Mouse (Mus musculus) olfactory bulb, adult 2 months (tissue): Measurements from ENCODE around the gene Rnf103.

Source experiments
- CTCF ChIP-seq: fragments of 200-500 bp; IDR thresholded peaks from 2 replicates; pipeline ENCODE4 v1.5.1; 2012; ENCODE audit warnings: low read depth, mild to moderate bottlenecking, low read length, moderate library complexity; ENCODE audit not compliant: insufficient read depth
- POLR2A ChIP-seq: fragments of 200-500 bp; IDR thresholded peaks from 2 replicates; pipeline ENCODE4 v1.6.1; 2012; ENCODE audit warnings: mild to moderate bottlenecking, low read depth, low read length, moderate library complexity; ENCODE audit not compliant: insufficient read depth

DNA sequence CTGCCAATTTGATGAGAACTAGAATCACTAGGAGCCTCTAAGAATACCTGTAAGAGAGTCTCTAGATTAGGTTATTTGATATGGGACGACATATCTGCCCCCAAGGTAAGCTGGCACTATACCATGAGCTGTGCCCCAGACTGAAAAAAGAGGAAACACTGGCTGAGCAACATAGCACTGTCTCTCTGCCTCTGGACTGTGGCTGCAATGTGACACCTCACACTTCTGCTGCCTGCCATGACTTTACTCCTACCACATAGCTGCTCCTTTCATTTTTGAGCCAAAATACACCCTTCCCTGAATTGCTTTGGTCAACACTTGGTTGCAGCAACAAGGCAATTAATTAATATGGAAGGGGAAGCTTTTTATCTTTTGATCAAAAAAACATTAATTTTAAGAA is 48.9 kb upstream of the Rnf103 start:
- TF ChIP-seq CTCF (no peak), POLR2A (no peak)
